Mouse (Mus musculus) spleen, adult 18-20 months (tissue): ENCODE measurements around the gene Usp35.

Experiments
- DNase-seq, 2 experiments: peaks; one replicate each; pipeline ENCODE4 v3.0.0; 2022; ENCODE audit warnings: mixed read lengths in 2 of 2

The Usp35 gene

GRCm38 (mm10) chr7:97331726-97332666 is at the start of gene Usp35, which contains the start of gene Kctd21:
Gene Usp35, minus strand, starts transcription at chr7:97332020.
Gene Kctd21, plus strand, starts transcription at chr7:97332327.
- DNase-seq, result peak; percentile 92

GRCm38 (mm10) chr7:97380500-97381123 is 48.8 kb upstream of the Usp35 start:
- no peak for DNase-seq

DNA sequence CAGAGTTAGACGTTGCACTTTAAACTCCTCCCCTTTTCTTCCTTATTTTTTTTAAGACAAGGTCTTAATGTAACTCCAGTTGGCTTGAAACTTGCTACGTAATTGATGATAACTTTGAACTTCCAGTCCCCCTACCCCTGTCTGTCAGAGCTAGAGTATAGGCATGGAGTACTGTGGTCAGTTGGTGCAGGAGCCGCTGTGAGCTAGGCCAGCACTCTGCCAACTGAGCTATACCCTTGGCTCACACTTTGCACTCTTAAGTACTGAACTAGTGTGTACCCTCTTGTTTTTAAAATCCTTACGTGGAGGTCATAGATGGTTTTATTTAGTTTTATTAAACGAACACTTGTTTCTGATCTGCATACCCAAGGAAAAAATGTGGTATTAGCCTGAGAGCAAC is 47.5 kb upstream of the Usp35 start:
- no peak for DNase-seq

- DNase-seq, result no peak
Observed at GRCm38 (mm10) chr7:97375906-97376305, 44.1 kb upstream of the Usp35 start.

GRCm38 (mm10) chr7:97375101-97375500 is 43.3 kb upstream of the Usp35 start:
- DNase-seq, result no peak

GRCm38 (mm10) chr7:97365887-97366286 is 34.1 kb upstream of the Usp35 start:
- no peak for DNase-seq

GRCm38 (mm10) chr7:97361467-97361866 is 29.6 kb upstream of the Usp35 start:
- peak in 1 of 2 experiments; percentile 41 for DNase-seq

- DNase-seq, result no peak
Observed at GRCm38 (mm10) chr7:97360955-97361354, 29.1 kb upstream of the Usp35 start.

DNA sequence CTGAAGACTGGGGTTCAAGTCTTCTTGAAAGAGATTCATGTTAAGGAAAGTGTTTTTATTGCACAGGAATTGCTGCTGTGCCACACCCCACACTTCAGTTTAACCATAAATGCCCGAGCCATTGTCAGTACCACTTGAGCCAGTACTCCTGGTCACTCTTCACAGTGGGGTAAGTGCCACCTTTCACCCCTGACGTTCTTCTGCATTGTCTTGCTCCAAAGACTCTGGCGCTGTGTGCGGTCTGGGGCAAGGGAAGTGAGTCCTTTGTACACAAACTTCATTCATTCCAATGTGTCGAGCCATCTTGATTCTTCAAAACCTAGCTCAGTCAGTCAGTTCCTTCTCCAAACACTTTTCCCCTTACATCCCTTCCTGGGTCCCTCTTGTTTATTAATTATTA is 28.3 kb upstream of the Usp35 start:
- no peak for DNase-seq

DNA sequence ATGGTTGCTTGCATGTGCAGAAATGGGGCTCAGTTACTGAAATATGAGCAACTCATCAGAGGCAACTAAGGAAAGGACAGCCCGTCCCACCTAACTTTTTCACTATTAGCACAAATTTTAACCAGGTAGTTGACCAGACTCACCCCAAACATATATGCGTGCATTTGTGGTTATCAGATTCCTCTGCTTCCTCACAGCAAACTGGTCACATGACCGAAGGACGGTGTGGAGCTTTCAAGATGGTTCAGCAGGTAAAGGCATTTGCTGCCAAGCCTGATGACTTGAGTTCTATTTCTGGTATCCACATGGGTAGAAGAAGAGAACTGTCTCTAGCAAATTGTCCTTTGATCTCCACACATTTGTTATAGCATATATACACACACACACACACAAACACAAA is 26.5 kb upstream of the Usp35 start:
- DNase-seq, result no peak

- DNase-seq, result no peak
Observed at GRCm38 (mm10) chr7:97357840-97358239, 26.0 kb upstream of the Usp35 start.

DNA sequence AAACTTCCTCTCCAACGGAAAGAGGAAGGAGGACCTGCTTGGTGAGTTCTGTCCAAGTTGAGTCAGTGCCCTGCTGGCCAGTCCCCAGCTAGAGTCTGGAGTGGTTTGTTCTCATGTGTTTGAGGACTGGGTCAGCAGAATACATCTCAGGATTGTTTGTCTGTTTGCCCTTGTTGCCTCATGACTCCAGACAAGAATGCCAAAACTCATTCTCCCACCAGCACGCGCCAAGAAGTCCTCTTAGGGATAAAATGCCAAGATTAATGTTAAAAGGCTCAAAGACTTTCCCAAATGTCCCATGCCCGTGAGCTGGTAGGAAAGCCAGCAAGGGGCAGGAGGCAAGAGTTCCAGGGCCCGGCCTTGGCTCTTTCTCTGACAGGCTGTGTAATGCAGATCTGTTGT is 25.1 kb upstream of the Usp35 start:
- DNase-seq, result no peak

GRCm38 (mm10) chr7:97356253-97356652 is 24.4 kb upstream of the Usp35 start:
- no peak for DNase-seq

DNA sequence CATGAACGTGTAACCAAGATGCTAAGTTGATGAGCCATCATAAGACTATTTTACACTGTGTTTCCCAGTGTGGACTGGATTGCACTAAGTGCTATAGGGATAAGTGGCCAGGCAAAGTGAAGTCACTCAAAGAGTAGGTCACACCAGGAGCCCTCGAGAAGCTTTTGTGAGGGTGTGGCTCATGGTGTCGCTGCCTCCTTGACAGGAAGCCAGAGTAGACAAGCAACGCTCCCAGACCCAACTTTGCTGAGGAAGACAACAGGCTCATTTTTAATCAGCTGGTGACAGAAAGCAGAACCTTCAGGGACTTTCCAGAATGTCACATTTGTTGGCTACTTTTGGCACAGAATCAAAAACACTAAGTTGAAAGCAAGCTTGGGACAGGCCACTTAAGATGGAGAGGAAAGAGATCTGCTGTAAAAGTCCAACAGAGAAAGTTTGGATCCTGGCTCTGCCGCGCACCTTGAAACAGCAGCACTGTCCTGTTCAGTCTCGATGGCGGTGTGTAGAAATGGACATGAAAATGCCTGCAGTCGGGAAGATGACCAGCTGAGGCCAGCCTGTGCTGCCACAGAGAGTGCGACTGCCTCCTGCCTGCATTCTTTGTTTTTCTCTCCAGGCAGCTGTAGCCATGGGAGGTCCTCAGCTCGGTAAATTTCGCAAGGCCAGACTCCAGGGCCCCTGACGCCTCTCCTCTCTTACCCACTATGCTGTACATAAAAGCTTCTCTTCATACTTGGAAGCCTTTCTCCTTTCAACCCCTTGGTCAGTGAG is 23.4 kb upstream of the Usp35 start:
- peak in 1 of 2 experiments; percentile 15 for DNase-seq

- no peak for DNase-seq
Observed at GRCm38 (mm10) chr7:97353356-97353755, 21.5 kb upstream of the Usp35 start.

DNA sequence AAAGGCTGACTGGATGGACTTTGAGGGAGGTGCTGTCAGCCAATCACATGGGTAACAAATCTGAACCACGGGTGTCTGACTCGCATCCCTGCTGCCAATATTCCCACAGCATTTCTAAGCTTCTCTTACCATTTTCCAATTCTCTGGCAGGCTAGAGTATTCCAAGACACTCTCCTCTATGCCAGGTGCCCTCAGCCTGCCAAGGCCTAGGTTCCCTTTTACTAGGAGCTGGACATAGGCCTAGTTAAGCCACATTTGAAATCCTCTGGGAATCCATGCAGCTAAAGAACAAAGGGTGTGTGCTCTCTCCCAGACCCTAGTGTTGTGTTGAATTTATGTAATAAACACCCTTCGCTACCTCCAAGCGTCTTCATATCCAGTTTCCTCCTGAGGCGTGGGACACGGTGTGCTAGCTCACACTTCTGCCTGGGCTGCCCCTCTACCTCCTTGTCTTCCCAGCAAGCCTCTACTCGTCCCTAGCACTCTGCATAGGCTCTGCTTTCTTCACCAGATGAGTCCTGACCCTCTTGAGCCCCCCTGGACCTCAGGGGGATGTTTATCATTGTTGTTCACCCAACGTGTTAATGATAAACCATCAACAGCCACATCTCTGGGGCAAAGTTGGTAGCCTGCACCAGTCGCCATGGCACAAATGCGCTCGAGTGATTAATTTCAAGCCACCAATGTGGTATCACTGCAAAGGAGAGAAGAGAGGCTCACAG is 20.1 kb upstream of the Usp35 start:
- no peak for DNase-seq

DNA sequence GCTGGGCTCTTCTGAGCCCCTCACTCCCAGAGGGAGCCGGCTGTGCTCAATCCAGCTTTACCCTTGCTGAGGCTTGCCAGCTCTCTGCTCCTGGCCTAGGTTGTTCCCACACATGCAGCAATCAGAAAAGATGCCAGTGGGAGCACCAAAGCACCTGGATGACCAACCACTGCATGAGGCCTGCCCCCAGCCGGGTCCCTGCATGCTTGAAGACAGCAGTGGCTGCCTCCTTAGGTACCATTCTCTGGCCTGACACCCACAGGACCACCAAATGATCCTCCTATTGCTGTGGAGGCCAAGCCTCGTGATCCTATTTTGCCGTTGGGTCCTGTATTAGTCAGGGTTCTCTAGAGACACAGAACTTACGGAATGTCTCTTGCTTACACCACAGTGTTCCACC is 19.1 kb upstream of the Usp35 start:
- no peak for DNase-seq

- no peak for DNase-seq
Observed at GRCm38 (mm10) chr7:97349438-97349837, 17.6 kb upstream of the Usp35 start.

- DNase-seq, result no peak
Observed at GRCm38 (mm10) chr7:97348836-97349235, 17.0 kb upstream of the Usp35 start.

DNA sequence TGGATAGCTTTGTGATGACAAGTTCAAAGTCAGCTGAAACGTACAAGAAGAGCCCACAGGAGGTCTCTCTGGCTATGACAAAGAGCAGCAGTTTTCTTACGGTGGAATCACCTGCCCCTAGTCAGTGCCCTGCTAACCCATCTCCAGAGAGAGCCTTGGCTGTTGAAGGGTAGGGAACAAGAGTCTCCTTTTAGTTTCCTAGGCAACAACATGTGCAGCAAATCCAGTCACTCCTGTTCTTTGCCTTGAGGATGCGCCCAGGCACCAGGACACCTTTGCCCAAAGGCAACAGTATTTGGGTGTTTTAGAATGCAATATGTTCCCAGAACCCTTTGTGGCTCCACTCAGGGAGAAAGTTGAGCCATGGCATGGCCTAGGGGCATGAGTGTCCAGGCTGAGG is 16.5 kb upstream of the Usp35 start:
- DNase-seq, result no peak

GRCm38 (mm10) chr7:97347464-97347863 is 15.6 kb upstream of the Usp35 start:
- DNase-seq, result no peak

DNA sequence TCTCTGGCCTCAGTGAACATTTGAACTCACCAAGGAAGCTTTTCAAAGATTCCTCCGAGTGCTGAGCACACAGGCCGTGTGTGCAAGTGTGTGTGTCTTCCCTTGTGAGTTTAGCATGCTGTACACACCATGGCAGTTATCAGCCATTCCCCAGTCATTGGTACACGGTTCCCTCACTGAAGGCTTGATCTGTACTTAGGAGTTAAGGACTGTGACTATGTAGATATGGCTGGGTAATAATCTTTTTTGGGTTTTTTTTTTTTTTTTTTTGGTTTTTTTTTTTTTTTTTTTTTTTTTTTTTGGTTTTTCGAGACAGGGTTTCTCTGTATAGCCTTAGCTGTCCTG is 15.0 kb upstream of the Usp35 start:
- DNase-seq, result no peak
